Mouse (Mus musculus): ENCODE results near the gene Caskin1.

DNA sequence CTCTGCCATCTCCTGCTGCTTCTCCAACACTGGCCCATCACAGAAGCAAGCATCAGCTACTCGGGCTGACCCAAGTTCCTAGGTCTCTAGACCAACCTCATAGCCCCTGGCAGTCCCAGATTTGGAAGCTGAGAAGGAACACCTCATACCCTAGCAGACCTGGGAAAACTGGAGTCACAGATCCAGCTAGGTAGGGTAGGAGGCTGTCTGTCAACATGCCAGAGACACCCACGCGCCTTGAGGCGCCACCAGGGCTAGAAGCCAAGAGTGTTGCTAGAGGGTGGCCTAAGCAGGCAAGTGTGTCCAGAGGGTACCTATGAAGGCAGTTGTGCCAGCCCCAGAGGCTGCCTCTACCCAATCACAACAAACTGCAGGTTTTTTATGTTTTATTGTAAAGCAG, 45.0 kb upstream of the Caskin1 start:
- TF ChIP-seq POLR2A (IDR thresholded peaks at IDR 0.05; ENCODE audit: low read depth, low read length), result no peak
- no peak for TF ChIP-seq CTCF (conservative IDR thresholded peaks at IDR 0.05; ENCODE audit: insufficient read depth, insufficient read length, low read depth, low read length)

Data from kidney, adult 2 months (tissue).